Mouse (Mus musculus): ENCODE results near the gene Mrpl9.

Gene Mrpl9

DNA sequence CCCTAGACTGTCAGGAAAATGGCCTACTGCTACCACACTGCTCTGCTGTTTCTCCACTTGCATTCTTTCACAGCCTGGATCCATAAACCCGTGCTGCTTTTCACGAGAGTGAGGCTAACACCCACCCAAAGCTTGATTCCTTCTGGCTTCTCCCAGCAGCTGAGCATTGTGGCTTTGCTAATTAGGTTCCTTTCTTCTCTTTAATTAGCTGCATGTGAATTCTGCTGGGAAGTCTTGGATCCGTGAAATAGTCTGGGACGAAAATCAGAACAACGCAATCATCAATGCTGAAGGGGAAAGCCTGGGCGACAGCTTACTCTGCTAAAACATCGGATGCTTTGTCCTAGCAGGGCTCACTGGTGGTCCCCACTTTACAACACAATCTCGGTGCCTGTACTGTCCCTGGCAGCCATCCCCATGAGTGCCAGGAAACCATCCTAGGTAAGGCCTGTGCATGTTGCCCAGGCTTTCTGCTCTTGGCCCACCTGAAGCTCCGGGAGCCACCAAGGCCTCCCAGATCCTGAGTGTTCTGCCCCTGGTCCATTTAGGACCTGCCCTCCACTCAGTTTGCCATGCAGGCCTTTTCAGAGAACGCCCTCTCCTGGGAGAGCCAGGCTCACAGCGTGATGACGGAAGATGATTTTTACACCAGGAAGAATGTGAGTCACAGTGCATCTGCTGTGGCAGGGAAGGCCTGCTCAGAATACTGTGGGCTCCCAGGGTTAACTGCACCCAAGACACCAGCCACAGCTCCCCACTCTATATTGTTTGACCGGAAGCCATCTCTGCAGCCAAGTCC, 22.7 kb downstream of the Mrpl9 start:
- in situ Hi-C loops (cut with MboI, MseI): no loop called here

GRCm38 (mm10) chr3:94468931-94469330, 25.8 kb downstream of the Mrpl9 start:
- in situ Hi-C loops (cut with MboI, MseI): no loop called here

DNA sequence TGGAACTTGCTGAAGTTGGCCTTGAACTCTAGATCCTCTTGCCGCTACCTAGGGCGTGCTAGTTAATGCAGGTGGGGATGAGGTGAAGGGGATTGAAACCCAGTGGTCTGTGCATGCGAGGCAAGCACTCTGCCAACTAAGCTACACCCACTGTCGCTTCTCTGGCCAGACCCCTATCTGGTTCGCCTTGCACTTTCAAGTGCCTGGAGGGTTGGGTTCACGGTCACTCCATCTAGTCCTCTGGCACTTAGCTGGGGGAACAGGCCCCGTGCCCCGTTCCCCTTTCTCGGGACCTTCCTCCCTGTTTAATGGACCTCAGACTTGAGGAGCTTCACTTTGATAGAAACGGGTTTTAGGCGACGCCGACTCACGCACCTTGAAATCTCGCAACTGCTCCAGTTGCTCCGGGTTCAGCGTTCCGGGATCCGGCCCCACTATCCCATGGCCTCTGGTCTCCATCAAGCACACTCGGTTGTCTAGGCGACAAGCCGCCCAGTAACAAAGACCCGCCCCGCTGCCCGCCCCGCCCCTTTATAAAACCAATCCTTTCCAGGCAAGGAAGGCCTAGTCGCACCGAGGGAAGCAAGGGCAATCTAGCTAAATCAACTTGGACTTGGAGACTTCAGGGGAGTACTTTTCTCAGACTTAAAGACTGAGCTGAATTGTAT, 29.5 kb downstream of the Mrpl9 start:
- in situ Hi-C loops (cut with MboI, MseI): no loop called here

DNA sequence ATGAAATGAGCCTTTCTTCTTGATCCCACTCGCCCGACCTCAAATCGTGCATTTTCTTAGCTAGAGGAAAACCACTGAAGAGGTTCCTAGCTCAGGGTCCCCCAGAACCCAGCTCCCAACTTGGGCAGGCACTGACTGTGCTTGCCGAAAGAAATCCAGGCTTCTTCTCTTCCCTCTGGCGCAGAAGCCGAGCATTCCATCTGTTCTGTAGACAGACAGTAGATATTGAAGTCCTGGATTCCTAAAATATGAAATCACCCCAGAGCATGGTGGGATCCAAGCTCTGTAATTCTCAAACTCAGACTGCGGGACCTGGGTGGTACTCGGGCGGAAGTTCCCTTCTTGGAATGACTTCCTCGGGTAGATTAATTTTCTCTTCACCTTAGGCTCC, 30.0 kb downstream of the Mrpl9 start:
- in situ Hi-C loops (cut with MboI, MseI): no loop called here

GRCm38 (mm10) chr3:94473567-94474232, 30.6 kb downstream of the Mrpl9 start:
- in situ Hi-C loops (cut with MboI, MseI): no loop called here

DNA sequence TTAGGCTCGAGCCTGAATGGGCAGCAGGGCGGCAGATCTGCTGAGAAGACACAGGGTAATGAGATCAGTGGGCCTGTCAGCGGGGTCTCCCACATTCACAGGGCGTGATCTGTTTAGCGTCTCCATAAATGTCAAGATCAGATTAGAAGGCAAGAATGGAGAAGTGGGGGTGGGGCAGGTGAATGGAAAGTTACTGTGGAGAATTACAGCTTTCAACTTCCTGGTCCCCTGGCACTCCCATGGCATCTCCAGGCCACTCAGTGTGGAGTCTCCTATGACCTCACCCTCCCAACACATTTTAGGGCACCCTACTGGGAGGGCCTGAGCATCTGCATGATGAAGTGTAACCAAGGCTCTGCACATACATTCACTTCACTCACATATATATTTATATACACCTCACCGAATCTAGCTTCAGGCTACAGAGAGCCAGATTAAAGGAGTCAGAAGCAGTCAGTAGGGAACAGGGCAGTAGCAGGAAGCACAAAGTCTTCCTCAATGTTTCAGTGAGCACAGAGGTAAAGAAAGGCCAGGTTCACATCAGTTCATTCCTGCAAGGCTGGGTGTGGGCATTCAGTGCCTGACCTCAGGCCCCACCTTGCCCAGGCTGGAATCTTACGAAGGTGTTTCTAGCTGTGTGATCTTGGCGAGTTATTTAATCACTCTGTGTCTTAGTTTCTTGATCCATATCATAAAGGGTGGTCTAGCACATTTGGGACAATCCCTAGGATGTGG, 33.4 kb downstream of the Mrpl9 start:
- in situ Hi-C loops (cut with MboI, MseI): no loop called here

DNA sequence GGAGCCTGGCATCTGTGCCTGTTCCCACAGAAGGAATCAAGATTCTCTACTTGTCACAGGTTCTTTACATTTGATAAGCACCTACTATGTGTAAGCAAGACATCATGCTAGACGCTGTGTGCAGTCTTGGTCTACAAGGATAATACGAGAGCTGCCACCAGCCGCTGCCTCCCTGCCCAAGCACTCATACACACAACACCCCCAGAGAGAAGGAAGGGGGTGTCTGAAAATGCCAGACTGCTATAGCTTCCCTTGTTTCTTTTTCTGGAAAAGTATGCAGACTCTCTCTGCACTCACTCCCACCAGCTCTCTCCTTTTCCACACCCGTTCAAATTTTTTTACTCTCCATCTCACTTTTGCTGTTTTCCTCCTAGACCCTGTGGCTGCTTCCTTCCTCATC, 34.3 kb downstream of the Mrpl9 start:
- in situ Hi-C loops (cut with MboI, MseI): no loop called here

DNA sequence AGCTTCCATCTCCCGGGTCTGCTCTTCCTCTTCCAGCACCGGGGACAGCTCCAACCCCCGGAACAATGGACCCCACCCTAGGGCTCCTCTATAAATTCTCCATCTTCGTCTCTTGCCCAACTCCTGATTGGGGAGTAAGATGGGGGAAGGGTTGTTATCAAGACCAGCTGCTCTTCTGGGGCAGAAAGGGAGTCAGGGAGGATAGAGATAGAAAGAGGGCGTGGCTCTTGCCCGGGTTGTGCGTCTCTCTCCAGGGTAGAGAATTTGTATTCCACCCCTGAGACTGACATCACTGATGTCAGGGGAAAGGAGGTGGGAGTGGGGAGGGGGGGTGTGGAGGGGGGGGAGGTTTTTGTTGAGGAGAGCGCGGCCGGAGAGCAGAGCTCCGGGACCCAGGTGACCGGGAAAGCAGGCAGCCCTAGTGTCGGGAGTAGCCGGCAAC, 34.9 kb downstream of the Mrpl9 start, which contains the start of gene Celf3:
Gene Celf3 (plus strand): TSS at position 315 of the 442 bp plus-strand sequence.
- in situ Hi-C loops (cut with MboI, MseI): no loop called here

DNA sequence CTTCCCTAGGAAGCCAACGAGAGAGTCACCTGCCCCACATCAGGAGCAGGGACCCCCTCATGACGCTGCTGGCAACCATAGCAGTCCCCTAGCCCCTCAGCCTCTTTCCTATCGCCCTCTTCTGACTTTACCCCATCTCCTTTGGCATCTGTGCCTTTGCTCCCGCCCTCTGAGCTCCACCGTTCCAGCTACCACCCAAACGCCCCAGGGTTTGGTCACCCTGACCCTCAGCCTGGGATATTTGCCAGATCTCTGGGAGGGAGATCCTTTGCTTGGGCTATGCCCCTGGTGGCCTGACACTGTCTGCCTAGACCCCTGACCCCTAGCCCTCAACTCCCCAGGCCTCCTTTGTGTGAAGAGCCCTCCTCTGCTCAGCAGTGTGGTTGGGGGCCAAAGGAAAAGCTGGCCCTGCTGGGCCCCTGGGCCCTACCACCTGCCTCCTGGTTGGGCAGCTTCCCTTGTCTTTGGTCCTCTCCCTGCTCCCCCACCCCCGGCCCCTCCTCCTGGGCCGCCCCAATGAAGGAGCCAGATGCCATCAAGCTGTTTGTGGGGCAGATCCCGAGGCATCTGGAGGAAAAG, 35.6 kb downstream of the Mrpl9 start:
- in situ Hi-C loops (cut with MboI, MseI): no loop called here

GRCm38 (mm10) chr3:94479564-94479963, 36.4 kb downstream of the Mrpl9 start:
- in situ Hi-C loops (cut with MboI, MseI): no loop called here

DNA sequence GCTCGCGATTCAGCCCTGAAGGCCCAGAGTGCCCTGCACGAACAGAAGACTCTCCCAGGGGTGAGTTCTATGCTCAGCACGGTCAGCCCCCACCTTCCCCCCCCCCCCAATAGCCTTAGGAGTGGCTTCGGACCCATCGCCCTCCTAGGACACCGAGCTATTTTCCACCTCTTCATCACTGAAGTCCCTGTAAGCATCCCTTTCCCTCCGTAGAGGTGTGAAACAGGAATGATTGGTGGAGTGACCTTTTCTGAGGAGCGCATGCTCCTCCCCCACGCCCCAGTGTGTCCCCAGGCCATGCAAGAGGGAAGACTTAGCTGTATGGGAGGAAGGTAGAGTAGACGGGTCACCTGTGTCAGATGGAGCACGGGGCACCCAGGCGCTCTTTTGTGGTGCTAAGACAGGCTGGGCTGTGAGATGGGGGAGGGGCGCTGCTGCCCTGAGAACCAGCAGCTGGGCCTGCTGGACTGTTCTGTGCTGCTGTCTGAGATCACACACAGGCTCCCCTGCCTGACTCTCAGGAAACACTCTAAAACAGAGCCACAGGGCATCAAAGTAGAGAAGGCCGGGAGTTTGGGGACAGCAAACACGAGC, 37.3 kb downstream of the Mrpl9 start, which contains the start of gene Riiad1:
Gene Riiad1 (minus strand): TSS at position 51 of the 594 bp plus-strand sequence.
- in situ Hi-C loops (cut with MboI, MseI): no loop called here

DNA sequence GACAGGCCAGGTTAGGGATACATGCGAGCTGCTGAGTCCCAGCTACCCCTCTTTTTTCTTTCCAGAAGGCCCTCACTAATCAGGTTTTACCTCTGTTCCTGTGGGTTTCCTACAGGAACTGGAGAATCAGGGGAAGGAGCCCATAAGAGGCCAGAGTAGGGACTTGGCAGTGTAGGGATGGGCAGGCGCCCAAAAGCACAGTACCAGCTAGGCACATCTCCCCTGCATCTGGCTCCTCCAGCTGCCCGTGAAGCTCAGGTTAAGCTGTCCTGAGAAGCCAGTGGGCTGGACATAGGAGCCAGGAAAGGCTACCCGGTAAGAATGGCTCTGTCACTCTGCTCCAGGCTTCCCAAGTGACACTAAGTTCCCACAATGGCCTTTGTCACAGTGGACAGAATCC, 38.3 kb downstream of the Mrpl9 start:
- in situ Hi-C loops (cut with MboI, MseI): no loop called here

- in situ Hi-C loops (cut with MboI, MseI): no loop called here
These were observed 39.8 kb downstream of the Mrpl9 start for GRCm38 (mm10) chr3:94482764-94483385.

DNA sequence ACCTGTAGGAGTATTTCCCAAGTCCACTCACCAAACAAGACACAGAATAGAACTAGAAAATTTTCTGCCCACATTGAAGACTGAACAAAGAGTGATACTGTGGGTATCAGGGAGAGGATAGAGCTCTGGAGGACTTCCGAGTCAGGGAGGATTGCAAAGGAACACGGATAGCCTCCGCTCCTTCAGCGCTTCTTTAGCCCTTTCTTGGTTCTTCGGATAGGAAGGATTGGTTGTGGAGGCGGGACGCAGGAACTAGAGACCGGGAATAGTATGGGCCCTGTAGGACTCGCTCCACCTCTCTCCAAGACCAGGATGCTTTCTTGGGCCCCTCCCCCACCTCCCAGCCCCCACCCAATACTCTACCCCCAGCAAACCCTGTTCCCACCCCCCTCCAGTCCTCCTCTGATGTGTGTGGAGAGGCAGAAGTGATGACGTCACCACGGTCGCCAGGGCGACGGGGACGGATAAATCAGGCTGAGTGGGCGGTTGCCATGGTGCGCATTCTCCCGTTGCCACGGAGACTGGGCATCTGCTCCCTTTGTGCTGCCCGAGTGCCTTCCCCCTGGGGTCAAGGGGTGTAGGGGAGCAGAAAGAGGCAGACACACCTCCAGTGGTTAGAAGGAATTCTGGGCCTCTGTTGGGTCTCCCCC, 40.8 kb downstream of the Mrpl9 start:
- in situ Hi-C loops (cut with MboI, MseI): no loop called here

- in situ Hi-C loops (cut with MboI, MseI): no loop called here
These were observed 42.8 kb downstream of the Mrpl9 start for GRCm38 (mm10) chr3:94485922-94486321.

DNA sequence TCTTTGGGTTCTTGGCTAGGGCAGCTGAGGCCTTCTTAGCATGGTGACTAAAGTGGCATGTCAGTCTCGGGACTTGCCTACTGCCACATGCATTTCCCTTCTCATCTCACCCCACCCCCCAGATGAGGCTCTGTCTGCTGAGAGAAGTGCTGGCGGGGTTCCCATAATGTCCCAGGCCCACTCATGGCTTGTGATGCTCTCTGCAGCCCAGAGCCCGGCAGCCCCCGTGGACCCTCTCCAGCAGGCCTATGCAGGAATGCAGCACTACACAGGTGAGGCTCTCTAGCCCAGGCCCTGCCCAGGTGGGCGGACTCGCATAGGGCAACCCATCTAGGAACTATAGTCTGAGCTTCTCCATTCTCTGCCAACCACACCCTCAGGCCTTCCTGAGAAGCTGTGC, 44.5 kb downstream of the Mrpl9 start:
- in situ Hi-C loops (cut with MboI, MseI): no loop called here

GRCm38 (mm10) chr3:94497162-94497561, 54.0 kb downstream of the Mrpl9 start:
- in situ Hi-C loops (cut with MboI, MseI): no loop called here
